Comparison of ENCODE assay signal across 14 mouse cellular contexts in genomic region chr4:125544947-125545767, GRCm38 (mm10). TPM values are rescaled to one million over a fixed set of nuclear protein-coding genes. Genes with fewer than 3 reads are reported as not detected.
DNase-seq lines count a peak whose midpoint lies in the region; ATAC-seq lines count a peak whose summit lies in the region.
"Had no signal": no experiment of that assay in that cellular context is flagged by ENCODE, and none has a peak within 500 bp of the region (broad histone marks: within the 10 kb centered on the region; RNA-seq: fewer than 3 reads in every experiment).

No protein-coding gene starts in this region.

- no peak overlapping the region for H3K9ac ChIP-seq in hindbrain, embryonic 16.5 days (ENCODE audit: low read depth, low read length)
- peak overlapping the region; percentile 43; the same call in 1 of the 2 replicates for H3K9ac ChIP-seq in neural tube, embryonic 13.5 days
- H3K9ac ChIP-seq in kidney, embryonic 15.5 days: no peak overlapping the region

- H3K27ac ChIP-seq in forebrain, embryonic 10.5 days: peak overlapping the region; percentile 44; the same call in 1 of the 2 replicates
- H3K27ac ChIP-seq in hindbrain, embryonic 16.5 days (ENCODE audit: low read depth, low read length): 0 out of 2 replicates have a peak overlapping the region, but pooled peaks have one; percentile 18
- peak overlapping the region; percentile 87 for H3K27ac ChIP-seq in neural tube, embryonic 13.5 days (replicated peaks)
- H3K27ac ChIP-seq in kidney, embryonic 15.5 days: no peak overlapping the region

- ATAC-seq in hindbrain, embryonic 16.5 days: peak; percentile 79
- peak; percentile 83 for ATAC-seq in neural tube, embryonic 13.5 days (ENCODE audit: low read depth)
- no peak for ATAC-seq in cerebellum, adult (ENCODE audit: insufficient number of reproducible peaks, low FRiP score, low TSS enrichment)
- no peak for ATAC-seq in kidney, embryonic 15.5 days (replicated peaks; ENCODE audit: low FRiP score)

- peaks cover 27% of the 10 kb centered on the region for H3K4me1 ChIP-seq in forebrain, embryonic 10.5 days
- peaks cover 19% of the 10 kb centered on the region; the same call in 1 of the 2 replicates for H3K4me1 ChIP-seq in hindbrain, embryonic 16.5 days (ENCODE audit: control insufficient read depth, insufficient read depth, low read depth, low read length)
- H3K4me1 ChIP-seq in neural tube, embryonic 13.5 days (replicated peaks): peaks cover 22% of the 10 kb centered on the region
- no peaks in the 10 kb centered on the region for H3K4me1 ChIP-seq in kidney, embryonic 15.5 days

- H3K4me3 ChIP-seq in forebrain, embryonic 10.5 days: peak overlapping the region; percentile 9; the same call in 1 of the 2 replicates
- no peak overlapping the region for H3K4me3 ChIP-seq in hindbrain, embryonic 16.5 days (ENCODE audit: low read length)
- H3K4me3 ChIP-seq in neural tube, embryonic 13.5 days: no peak overlapping the region
- H3K4me3 ChIP-seq in kidney, embryonic 15.5 days (replicated peaks): no peak overlapping the region
- H3K4me3 ChIP-seq: erythroblast, embryonic 14.5 days had no signal

- peak; percentile 39 for DNase-seq in brain, adult 2 months (ENCODE audit: low read depth, low spot score)
- peak; percentile 44 for DNase-seq in forebrain, embryonic 10.5 days (ENCODE audit: extremely low spot score, low spot score)
- no peak for DNase-seq in gastrocnemius, adult 18-20 months (ENCODE audit: low spot score)
- DNase-seq: cerebellum, adult 11 months; kidney, postnatal 25 days had no signal

- whole genome bisulfite sequencing in forebrain, embryonic 10.5 days: 37% methylated on average over 18 of the region's 18 CpGs
- 10% methylated on average over 18 of the region's 18 CpGs for WGBS in hindbrain, embryonic 16.5 days
- WGBS in neural tube, embryonic 13.5 days: 6% methylated on average over 18 of the region's 18 CpGs
- 26% methylated on average over 18 of the region's 18 CpGs for WGBS in kidney, embryonic 15.5 days

- H3K9me3 ChIP-seq in forebrain, embryonic 10.5 days: no peaks in the 10 kb centered on the region
- no peaks in the 10 kb centered on the region for H3K9me3 ChIP-seq in hindbrain, embryonic 16.5 days (ENCODE audit: control insufficient read depth, low read length)
- no peaks in the 10 kb centered on the region for H3K9me3 ChIP-seq in neural tube, embryonic 13.5 days
- H3K9me3 ChIP-seq in kidney, embryonic 15.5 days (replicated peaks): no peaks in the 10 kb centered on the region

- H3K27me3 ChIP-seq in forebrain, embryonic 10.5 days (ENCODE audit: poor library complexity, severe bottlenecking): peaks cover 61% of the 10 kb centered on the region
- H3K27me3 ChIP-seq in hindbrain, embryonic 16.5 days (replicated peaks; ENCODE audit: control insufficient read depth, insufficient read depth, low read length): no peaks in the 10 kb centered on the region; the same call in 1 of the 2 replicates
- peaks cover 63% of the 10 kb centered on the region for H3K27me3 ChIP-seq in neural tube, embryonic 13.5 days
- peaks cover 48% of the 10 kb centered on the region for H3K27me3 ChIP-seq in kidney, embryonic 15.5 days

- H3K4me2 ChIP-seq in hindbrain, embryonic 16.5 days (ENCODE audit: low read length): peak overlapping the region; percentile 23
- peak overlapping the region; percentile 32 for H3K4me2 ChIP-seq in neural tube, embryonic 13.5 days
- no peak overlapping the region for H3K4me2 ChIP-seq in kidney, embryonic 15.5 days

- H3K36me3 ChIP-seq in forebrain, embryonic 10.5 days (replicated peaks): no peaks in the 10 kb centered on the region
- H3K36me3 ChIP-seq in hindbrain, embryonic 16.5 days (ENCODE audit: control insufficient read depth, insufficient read depth, low read length): no peaks in the 10 kb centered on the region
- H3K36me3 ChIP-seq in neural tube, embryonic 13.5 days: no peaks in the 10 kb centered on the region
- H3K36me3 ChIP-seq in kidney, embryonic 15.5 days: no peaks in the 10 kb centered on the region

RNA-seq across cellular contexts. Expression of gene Grik3, which starts 54.7 kb away (rescaled TPM):
- polyA plus RNA-seq in forebrain, embryonic 10.5 days (2016; fragmentation: Nextera tagmentation; extraction: Ambion mirVana): 0.20 and 0.42 TPM in 2 replicates
- 5.2 and 5.5 TPM in 2 replicates for polyA plus RNA-seq in hindbrain, embryonic 16.5 days (2015; fragmentation: Nextera tagmentation; extraction: Ambion mirVana)
- 3.5 and 4.1 TPM in 2 replicates for polyA plus RNA-seq in neural tube, embryonic 13.5 days (2015; fragmentation: Nextera tagmentation; extraction: Ambion mirVana)
- under 1 TPM; 0.12 to 0.18 TPM for total RNA-seq in gastrocnemius, adult 18-20 months (2021)
- 0.05 TPM in 2 replicates for polyA plus RNA-seq in kidney, embryonic 15.5 days (2015; fragmentation: Nextera tagmentation; extraction: Ambion mirVana)
- total RNA-seq: granulocyte monocyte progenitor cell, adult 5-6 weeks; hematopoietic stem cell, adult 5-6 weeks; megakaryocyte-erythroid progenitor cell, adult 5-6 weeks had no signal
- polyA plus RNA-seq: erythroblast, embryonic 14.5 days; liver, embryonic 16.5 days had no signal

Comparison
In these comparisons a context has a peak if more than half of its experiments do, and no peak if none do; other contexts are left out.
1. ATAC-seq: peak in hindbrain, embryonic 16.5 days (single experiment) and neural tube, embryonic 13.5 days (single experiment); none in cerebellum, adult (single experiment) and kidney, embryonic 15.5 days (single experiment).